Mouse (Mus musculus): ENCODE results near the gene Chrd. TPM values are rescaled to one million over a fixed set of nuclear protein-coding genes. Genes with fewer than 3 reads are reported as not detected.
A peak's percentile ranks its signal among the peaks of the same experiment; 100 is the strongest.

The Chrd gene
- total RNA-seq, 2 experiments from 2014 or later, result 36.4 to 45.8 TPM

DNA sequence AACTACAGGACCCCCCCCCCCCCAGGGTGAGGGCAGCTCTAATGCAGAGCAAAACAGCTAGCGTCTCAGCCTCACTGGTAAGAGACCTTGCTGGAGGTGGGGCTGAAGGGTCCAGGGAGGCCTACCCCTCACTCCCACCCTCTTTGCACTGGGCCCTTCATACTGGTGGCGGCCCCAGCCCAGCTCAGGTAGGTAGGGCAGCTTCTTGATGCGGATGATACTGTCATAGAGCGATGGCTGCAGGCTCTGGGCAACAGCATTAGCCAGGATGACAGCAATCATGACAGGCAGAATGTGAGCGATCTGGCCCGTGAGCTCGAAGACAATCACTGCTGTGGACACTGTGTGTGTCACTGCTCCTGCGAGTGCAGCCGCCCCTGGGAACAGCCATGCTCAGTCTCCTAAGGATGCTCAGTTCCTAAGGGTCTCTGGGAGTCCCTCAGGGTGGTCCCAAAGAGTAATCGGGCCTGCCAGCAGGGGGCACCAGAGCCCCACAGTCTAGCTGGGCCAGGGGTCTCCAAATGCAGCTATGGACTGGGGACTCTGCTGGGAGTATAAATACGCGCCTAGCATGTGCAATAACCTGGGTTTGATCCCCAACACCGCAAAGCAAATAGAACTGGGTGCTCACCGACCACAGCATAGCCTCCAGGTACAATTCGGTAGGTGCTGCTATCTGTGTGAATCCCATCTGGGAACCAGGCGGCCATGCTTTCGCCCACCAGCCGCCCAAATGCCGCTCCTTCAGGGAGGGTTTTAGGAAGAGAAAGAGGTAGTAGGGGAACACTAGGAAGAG, 23.8 kb upstream of the Chrd start:
- DNase-seq (ENCODE audit: low spot score in 2 of 2), result peak; percentile 50

DNA sequence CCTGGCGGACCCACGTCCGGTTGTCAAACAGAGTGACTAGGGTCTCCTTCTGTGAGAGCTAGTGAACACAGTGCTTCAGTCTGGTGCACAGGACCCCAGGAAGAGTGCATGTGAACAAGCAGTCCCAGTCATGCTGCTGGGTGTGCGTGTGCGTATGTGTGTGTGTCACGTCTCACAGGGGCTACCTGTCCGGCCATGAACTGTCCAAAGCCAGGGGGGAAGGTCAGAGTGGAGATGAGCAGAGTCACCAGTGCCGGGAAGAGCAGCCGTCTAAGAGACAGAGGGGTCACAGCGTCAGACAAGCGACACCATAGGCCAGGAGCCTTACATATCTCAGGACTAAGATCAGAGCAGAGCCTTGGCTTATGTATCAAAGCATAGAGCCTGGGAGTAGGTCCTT, 22.6 kb upstream of the Chrd start:
- peak in 1 of 2 experiments; percentile 13 for DNase-seq (ENCODE audit: low spot score in 2 of 2)

DNA sequence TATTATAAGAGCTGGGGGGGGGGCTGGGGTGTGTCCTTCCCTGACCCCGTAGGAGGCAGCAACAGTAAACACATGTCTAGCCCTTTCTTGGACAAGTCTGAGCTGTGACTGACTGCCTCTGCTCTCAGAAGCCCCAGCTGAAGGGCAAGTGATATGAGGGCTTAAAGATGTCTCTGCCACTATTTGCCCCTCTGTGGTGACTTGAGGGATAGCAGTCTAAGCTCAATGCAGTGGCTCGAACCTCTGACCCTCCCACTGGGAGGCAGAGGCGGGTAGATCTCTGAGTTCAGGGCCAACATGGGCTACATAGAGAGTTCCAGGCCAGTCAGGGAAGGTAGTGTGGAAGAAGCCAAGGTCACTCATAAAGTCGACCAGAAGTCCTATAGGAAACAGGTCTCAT, 22.1 kb upstream of the Chrd start:
- DNase-seq (ENCODE audit: low spot score in 2 of 2), result peak in 1 of 2 experiments; percentile 22

DNA sequence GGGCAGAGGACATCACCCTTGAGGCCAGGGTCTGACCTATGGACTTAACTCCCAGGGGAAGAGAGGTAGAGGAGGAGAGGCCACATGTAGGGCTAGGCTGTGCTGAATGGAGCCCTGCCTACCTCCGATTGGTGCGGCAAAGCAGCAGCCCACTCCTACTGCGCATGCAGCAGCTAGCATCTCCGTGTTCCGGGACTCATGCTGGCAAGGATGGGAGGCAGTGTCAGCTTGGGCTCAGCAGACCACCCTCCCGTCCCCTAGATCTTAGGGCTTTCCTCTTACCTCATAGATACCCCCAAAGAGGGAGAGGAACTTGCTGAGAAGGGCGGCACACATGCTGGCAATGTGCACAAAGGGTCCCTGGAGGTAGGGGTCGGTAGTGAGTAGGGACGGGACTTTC, 20.7 kb upstream of the Chrd start:
- DNase-seq (ENCODE audit: low spot score in 2 of 2), result peak in 1 of 2 experiments; percentile 13

DNA sequence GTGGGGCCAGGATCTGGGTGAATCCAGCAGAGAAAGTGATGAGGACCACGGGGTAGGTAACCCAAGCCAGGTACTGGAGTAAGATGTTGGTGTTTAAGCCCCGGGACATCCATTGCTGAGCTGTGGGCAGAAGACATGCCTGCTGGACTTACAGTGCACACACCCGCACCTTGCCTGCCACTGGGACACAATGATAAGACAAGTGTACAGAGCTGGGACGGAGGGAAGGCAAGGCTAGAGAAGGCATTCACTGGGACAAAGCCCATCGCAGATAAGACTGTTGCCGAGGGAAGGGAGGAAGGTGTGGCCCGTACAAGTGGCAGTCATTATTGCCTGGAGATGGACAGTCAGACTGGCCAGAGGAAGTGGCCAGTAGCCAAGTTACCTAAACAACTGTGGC, 20.0 kb upstream of the Chrd start:
- peak in 1 of 2 experiments; percentile 9 for DNase-seq (ENCODE audit: low spot score in 2 of 2)

DNA sequence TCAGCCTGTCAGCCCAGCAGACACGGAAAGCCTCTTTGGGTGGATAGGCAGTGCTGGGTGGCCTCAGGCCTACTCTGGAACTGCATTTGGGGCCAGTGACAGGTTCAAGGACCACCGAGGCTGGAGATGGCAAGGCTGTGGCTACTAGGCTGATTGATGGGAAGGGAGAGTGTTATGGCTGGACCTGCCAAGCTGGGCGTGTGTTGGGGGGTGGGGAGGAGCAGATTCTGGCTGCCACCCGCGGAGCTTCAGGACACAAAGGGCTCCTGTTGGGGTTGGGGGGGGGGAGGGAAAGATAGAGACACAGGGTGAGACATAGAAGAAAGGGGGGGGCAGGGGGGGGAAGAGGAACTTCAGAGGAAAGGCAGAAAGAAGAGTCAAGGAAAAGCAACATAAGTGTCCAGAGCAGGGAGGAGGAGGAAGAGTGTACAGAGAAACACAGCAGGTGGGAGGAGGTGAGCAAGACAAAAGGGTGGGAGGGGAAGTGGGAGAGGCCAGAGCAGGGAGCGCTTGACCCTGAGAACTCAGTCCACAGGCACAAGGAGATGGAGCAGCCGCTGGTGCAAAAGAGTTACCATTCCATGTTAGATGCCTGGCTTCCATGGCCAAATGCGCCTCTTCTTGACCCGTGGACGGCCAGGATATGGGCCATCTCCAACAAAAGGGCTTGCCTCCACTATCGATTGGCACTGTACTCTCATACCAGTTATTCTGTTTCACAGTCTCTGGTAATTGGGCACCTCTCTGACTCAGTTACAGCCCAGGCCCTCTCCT, 18.4 kb upstream of the Chrd start:
- DNase-seq (ENCODE audit: low spot score in 2 of 2), result peak in 1 of 2 experiments; percentile 20

DNA sequence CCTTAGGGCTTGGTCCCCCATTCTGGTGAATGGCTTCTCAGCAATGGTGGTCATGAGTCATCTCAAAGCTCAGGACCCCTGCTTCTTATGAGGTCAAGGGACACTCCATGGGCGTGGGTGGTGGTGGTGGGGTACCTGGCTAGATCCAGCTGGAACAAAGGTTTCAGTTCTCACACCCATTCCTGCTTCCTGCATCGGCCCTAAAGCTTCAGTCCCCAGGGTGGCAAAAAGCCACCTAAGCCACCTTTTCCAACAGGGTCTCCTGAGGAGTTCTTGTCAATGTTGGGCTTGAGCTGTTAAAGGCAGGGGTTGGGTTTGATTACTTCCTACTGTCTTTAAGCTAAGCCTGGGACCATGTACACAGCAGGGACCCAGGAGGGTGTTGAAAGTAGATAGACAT, 17.8 kb upstream of the Chrd start:
- no peak for DNase-seq (ENCODE audit: low spot score in 2 of 2)

DNA sequence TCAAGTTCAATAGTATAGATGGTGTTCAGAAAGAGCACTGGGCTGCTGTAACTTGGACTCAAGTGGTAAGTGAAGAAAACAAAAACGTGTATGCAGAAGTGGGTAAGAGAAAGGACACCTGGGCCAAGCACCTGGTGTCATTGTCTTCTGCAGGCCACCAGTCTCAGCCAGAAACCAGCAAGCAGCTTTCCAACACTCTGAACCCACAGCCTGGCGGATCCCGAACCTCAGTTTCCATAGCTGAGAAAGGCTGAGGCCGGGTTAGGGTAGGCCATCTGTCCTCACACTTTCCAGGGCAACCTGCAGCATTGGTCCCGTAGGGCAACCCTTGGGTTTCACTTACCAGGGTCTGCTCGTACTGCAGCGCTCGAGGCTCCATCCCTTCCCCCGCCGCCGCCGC, 17.4 kb upstream of the Chrd start:
- no peak for DNase-seq (ENCODE audit: low spot score in 2 of 2)

DNA sequence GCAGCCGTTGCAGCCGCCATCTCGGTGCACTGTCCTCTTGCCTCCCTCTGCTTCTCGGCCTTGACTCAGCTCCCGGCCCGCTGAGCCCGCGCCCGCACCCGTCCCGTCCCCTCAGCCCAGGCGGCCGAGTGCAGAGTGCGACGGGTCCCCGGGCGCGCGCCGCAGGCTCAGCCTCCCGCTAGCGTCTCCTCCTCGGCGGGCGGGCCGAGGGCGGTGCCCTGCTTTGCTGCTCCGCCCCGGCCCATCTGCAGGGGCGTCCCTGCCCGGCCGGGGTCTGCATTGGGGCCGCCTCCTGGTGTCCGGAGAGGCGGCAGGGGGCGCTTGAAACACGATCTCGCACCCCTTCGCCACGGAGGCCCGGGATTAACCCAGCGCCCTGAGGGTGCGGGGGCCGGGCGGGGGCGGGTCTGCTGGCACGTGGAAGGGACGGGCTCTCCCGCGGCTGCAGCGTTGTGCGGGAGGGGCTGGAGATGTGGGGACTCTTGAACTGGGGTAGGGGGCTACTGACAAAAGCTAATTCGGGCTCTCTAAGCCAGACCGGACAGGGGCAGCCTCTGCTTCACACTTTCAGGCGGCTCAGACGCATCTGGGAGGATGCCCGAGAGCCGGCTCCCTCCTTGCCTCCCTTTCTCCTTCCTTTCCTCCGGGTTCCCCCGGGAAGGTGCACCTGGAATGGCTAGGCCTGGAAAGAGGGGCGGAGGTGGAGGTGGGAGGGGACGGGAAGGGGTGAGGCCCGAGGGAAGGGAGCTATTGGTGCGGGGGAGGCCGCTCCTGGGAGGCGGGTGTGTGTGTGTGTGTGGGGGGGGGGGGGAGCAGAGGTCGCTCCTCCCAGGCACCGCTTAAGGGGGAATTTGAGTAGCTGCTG, 16.7 kb upstream of the Chrd start:
- DNase-seq (ENCODE audit: low spot score in 2 of 2), result peak; percentile 81 to 82

DNA sequence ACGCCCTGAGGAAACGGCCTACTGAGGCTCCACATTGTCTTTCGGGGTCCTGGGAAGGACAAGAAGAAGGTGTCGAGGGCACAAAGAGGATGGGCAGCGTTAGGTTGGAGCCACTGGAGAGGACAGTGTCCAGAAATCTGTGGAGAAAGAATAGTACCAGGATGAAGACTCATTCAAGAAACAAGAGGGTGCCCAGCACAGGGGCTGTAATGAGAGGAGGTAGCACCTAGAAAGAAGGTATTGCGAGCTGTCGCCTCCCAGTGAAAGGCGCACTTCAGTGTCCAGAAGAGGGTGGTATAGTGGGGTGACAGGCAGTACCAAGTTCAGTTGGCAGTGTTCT, 16.1 kb upstream of the Chrd start:
- no peak for DNase-seq (ENCODE audit: low spot score in 2 of 2)

DNA sequence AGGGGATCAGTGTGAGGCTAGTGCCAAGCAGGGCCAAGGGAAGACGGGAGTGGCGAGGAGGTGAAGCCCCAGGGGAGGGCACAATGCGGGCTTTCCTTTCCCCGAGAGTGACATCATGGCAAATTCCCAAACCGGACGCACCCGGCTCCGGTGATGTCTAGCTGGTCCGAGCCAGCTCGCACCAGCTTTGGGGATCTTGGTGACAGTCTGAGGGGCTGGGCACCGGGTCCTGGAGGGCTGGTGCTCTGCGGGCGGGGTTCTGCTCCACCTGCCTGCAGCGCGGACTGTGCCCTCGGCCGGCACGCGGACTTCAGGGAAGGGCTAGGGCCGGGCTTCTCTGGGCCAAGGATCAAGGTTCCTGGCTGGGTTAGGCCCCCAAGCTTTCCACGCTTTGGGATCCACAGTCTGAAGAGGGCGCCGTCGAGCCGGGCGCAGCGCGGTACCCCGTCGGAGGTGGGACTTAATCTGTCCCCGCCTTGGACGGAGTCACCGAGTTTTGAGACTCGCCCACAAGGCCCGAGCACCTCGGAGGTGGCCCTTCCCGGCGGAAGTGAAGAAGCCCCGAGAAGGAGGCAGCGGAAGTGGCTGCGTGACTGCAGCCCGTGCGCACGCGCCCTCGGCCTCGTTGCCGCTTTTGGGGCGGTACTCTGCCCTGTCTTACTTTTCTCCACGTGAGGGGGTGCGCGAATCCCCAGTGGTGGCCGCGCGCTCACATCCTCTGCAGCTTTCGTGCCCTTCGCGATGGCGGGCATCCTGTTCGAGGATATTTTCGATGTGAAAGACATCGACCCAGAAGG, 15.5 kb upstream of the Chrd start, which contains the start of the genes Polr2h and Clcn2:
TSS of gene Polr2h (plus strand) at position 485 of the 797 bp plus-strand sequence.
TSS of gene Clcn2 (minus strand) at position 566 of the 797 bp plus-strand sequence.
- peak; percentile 96 to 98 for DNase-seq (ENCODE audit: low spot score in 2 of 2)

DNA sequence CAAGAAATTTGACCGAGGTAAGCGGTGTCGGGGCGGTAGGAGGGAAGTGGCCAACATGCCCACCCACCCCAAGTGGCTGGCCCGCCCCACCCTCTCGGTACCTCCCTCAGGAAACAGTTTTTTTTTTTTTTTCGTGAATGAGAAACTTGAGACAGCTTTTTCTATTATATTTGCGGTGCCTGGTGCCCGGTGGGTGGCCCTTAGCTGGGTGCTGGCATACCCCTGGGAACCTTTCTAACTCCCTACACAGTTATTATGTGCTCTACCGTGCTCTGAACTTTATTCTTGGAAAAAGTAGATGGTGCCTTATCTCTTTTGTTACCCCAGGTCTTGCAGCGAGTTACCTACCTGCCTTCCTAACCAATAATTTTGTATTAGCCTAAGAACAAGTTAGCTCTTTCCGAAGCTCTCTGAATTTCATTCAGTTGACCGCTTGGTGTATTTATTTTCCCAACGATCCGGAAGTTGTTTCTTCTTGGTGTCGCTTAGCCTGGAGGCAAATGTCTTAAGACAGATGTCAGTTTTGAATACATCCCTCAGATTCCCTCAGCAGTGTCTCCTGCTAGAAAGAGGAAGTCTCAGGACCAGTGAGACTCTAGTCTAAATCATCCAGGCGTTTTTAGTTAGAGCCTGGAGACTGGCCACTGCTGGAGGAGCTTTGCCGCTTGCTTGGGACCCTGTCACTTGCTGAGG, 14.8 kb upstream of the Chrd start:
- no peak for DNase-seq (ENCODE audit: low spot score in 2 of 2)

DNA sequence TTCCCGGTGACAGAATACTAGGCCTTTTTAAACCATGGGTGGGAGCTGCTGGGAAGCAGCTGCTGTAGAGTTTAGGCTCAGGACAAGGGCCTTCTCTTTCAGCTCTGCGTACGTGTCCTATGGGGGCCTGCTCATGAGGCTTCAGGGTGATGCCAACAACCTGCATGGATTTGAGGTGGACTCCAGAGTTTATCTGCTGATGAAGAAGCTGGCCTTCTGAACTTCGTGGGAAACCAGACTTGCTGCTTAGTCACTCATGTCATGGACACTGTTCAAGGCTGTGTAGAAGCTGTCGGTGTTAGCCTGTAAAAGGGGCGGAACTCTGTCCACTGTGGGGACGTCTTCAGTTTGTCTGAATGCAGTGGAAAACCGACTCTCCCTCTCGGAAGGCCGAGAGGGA, 11.1 kb upstream of the Chrd start:
- DNase-seq (ENCODE audit: low spot score in 2 of 2), result no peak

DNA sequence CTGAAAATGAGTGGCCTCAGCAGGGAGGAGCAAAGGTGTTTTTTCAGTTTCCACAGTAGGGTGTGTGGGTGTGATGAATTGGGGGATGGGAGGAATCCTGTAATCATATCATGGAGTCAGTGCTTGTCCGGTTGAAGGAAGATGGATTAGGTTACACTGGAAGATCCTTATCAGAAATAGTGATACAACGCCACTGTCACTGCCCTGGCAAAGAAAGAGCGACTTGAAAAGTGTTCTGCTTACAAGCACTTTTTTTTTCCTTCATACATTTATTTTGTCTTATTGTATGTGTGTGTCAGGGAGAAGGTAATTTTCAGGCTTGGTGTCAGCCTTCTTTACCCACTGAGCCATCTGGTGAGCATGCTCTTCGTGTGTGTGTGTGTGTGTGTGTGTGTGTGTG, 10.2 kb upstream of the Chrd start:
- DNase-seq (ENCODE audit: low spot score in 2 of 2), result no peak

DNA sequence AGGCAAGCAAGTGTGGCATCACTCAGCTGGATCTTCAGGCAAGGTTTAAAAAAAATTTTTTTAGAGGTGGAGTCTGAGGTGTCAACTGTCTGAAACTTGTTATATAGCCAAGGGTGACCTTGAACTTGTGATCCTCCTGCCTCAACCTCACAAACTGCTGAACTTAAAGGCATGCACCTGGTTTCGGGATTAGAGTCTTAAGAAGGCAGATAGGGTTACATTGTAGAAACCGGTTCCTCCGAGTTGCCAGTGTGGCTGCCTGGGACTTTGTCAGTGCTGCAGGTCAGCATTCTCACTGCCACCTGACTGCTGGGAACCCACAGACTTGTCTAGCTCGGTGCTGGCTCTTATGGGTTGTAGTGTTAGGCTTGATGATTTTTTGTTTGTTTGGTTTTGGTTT, 9.7 kb upstream of the Chrd start:
- DNase-seq (ENCODE audit: low spot score in 2 of 2), result no peak

DNA sequence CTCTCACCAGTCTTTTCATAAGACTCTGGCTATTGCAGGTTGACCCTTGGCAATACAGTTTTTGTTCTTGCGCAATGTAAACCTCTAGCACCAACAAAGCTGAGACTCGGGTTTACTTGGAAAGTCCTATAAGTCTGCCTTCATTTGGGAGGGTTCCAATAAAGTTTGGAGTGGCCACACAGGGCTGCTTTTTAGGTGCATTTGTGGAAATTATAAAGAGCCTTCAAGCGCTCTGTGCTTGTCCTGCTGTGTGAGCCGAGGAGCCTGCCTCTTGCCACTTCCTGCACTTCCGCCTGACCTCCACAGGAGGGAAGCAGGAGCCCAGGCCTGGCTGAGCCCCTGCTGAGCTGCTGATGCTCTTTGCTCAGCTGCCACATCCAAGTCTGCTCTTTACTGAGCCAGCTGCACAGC, 8.6 kb upstream of the Chrd start:
- DNase-seq (ENCODE audit: low spot score in 2 of 2), result peak in 1 of 2 experiments; percentile 35

DNA sequence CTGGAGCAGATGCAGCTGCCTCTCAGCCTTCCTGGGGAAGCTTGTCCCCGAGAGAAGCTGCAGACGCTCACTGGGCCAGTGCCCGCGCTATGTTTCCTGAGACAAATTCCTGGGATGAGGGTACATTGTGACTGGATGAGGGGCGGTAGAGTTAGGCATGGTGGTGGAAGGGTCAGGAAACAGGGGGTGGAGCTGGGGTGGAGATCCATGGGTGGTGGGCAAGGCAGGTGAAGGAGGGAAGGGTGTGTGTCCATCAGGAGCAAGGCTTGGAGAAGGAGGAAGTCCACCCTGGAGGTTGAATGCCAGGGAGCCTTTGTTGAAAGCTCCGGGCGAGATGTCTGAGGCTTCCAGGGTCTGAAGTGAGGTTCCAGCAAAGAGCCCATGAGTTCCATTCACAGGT, 7.6 kb upstream of the Chrd start:
- no peak for DNase-seq (ENCODE audit: low spot score in 2 of 2)

DNA sequence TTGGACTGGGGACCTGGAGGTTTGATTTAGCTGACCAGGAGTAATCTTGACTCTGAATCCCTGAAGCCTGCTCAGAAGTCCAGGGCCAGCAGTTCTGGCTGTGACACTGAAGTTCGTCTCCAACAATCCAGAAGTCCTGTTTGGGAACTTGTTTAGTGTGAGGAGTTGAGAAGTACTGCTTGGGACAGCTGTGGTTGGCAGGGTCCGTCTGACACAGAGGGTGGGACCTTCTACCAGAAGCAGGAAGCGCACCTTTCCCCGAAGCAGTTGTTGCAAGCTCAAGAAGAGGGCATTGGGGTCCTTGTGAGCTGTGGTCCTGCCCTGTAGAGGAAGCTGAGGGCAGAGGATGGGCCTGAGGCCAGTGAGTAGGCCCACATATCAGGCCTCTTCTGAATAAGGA, 7.2 kb upstream of the Chrd start:
- no peak for DNase-seq (ENCODE audit: low spot score in 2 of 2)

DNA sequence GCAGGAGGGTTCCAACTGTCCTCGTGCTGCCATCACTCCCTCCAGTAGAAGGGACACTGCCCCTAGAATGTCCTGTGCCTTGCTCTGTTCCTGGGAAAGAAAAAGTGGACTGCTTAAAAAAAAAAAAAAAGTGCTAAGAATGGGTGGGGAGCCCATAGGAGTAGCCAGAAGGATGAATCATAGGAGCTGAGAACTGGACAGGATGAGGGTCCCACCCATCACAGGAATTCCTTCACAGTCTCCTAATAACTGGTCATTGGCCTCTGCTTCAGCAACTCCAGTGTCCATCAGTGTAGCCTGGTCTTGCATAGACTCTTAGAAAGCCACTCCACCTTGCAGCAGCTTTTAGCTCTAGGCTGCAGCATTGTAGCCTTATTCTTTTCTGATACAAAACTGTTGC, 6.5 kb upstream of the Chrd start:
- DNase-seq (ENCODE audit: low spot score in 2 of 2), result no peak

DNA sequence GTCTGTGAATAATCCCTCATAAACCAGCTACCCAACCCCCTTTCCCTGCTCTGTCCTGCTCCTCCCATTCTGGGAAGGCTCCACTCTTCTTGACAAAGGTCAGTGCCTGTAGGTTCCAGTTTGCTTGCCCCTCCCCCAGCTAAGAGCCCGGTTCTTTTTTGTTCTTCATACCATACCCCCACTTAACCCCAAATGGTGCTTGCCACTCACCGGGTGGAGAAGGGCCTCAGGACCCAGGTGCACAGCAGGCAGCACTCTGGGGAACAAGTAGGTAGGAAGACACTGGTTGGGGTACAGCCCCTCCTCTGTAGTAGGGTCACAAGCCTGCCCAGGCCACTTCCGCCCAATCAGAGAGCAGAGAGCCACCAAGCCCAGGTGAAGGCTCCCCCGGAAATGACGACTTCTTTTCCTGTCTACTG, 2.6 kb upstream of the Chrd start:
- DNase-seq (ENCODE audit: low spot score in 2 of 2), result no peak
